Mouse (Mus musculus): ENCODE results near the gene Begain. TPM values are rescaled to one million over a fixed set of nuclear protein-coding genes. Genes with fewer than 3 reads are reported as not detected.

The Begain gene
- total RNA-seq (2017) = not detected in 2 replicates

DNA sequence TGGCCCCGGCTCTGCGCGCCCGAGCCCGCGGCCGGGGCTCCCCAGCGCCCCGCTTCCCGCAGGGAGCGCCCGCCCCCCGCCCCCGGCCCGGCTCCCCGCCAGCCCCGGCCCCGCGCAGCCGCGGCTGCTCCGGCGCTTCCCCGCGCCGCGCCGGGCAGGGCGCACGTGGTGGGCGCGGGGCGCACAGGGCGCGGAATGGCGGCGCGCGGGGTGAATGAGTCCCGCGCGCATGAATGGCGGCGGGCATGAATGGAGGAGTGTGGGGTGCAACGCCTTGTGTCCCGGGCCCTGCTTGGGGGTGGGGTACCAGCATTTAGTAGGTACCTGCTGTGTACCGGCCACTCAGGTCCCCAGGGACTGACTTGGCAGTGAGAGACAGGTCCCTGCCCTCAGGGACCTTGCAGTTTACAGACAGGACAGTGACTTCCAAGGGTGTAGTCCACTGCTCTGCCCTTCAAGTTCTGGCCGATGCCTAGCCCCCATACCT is at the start of gene Begain:
Gene Begain (minus strand): TSS at position 51 of the 487 bp plus-strand sequence.
- no peak for ATAC-seq (replicated peaks; ENCODE audit: low read depth, poor library complexity, severe bottlenecking)

GRCm38 (mm10) chr12:109115707-109116106 is 47.7 kb upstream of the Begain start:
- ATAC-seq (replicated peaks; ENCODE audit: low read depth, poor library complexity, severe bottlenecking) = no peak

GRCm38 (mm10) chr12:109115161-109115560 is 47.1 kb upstream of the Begain start:
- ATAC-seq (replicated peaks; ENCODE audit: low read depth, poor library complexity, severe bottlenecking) = no peak

DNA sequence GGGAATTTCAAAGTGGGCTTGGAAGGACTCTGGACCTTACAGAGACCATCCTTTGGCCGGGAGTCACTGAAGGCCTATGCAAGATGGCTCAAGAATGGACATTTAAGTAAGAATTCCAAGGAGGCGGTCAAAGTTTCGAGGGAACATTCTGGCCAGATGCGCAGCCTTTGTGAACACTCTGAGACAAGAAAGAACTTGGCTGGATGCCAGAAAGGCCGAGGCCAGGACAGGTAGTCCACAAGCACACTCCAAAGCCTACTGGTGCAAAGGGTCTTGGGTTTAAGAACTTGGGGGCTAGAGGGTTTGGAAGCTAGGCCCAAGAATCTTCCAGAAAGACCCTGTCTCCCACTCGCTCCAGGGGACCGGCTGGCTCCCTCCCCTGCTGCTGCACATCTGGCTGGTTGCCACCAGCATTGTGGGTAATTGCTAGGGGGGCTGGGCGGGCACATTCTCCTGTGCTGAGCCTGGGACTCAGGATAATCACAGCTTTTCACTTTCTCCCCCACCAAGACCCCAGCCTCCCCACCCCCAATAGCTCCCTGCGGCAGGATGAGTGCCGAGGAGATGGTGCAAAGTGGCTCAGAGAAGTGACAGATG is 45.1 kb upstream of the Begain start:
- no peak for ATAC-seq (replicated peaks; ENCODE audit: low read depth, poor library complexity, severe bottlenecking)

- no peak for ATAC-seq (replicated peaks; ENCODE audit: low read depth, poor library complexity, severe bottlenecking)
These were observed 44.5 kb upstream of the Begain start for GRCm38 (mm10) chr12:109112354-109112995.

GRCm38 (mm10) chr12:109108911-109109310 is 40.9 kb upstream of the Begain start:
- no peak for ATAC-seq (replicated peaks; ENCODE audit: low read depth, poor library complexity, severe bottlenecking)

- no peak for ATAC-seq (replicated peaks; ENCODE audit: low read depth, poor library complexity, severe bottlenecking)
These were observed 32.4 kb upstream of the Begain start for GRCm38 (mm10) chr12:109100381-109100780.

- no peak for ATAC-seq (replicated peaks; ENCODE audit: low read depth, poor library complexity, severe bottlenecking)
These were observed 22.6 kb upstream of the Begain start for GRCm38 (mm10) chr12:109090456-109091130.

- no peak for ATAC-seq (replicated peaks; ENCODE audit: low read depth, poor library complexity, severe bottlenecking)
These were observed 22.0 kb upstream of the Begain start for GRCm38 (mm10) chr12:109090041-109090440.

GRCm38 (mm10) chr12:109086111-109086510 is 18.1 kb upstream of the Begain start:
- no peak for ATAC-seq (replicated peaks; ENCODE audit: low read depth, poor library complexity, severe bottlenecking)

GRCm38 (mm10) chr12:109085674-109086073 is 17.7 kb upstream of the Begain start:
- no peak for ATAC-seq (replicated peaks; ENCODE audit: low read depth, poor library complexity, severe bottlenecking)

DNA sequence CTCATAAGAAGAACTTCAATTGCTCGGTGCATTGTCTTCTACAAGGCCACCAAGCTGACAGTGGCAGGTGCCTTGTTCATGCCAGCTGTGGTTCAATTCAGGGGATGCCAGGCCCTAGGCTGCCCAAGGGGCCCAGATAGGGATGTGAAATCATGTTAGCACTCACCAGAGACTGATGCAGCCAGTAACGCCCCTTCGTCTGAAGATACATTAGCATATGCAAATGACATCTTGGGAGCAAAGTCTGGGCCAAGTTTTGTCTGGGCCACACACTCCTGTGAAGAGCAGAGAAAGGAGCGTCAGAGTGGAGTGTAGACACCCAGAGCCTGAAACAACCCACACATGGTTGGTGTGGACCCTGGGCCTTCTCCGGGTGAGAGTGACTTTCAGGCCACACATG is 17.0 kb upstream of the Begain start:
- no peak for ATAC-seq (replicated peaks; ENCODE audit: low read depth, poor library complexity, severe bottlenecking)

GRCm38 (mm10) chr12:109083476-109083875 is 15.5 kb upstream of the Begain start:
- ATAC-seq (replicated peaks; ENCODE audit: low read depth, poor library complexity, severe bottlenecking) = no peak

- no peak for ATAC-seq (replicated peaks; ENCODE audit: low read depth, poor library complexity, severe bottlenecking)
These were observed 9.0 kb upstream of the Begain start for GRCm38 (mm10) chr12:109077036-109077435.

DNA sequence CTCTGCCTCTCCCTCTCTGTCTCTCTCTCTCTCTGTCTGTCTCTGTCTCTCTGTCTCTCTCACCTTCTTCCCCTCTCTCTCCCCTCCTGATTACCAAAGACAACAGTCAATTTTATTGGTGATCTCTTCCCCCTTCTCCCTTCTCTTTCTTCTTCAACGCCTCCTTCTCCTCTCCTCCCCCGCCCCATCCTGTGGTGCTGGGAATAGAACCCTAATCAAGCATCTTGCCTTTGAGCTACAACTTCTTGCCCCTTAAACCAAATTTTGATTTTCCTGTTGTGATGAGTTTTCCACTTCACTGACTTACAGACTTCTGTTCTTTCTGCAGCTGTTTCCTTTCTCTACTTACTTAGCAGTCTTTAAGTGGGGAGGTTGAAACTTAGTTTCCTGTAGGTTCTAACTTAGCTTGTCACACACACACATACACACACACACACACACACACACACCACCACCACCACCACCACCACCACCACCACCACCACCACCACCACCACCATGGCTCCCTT is 6.8 kb upstream of the Begain start:
- ATAC-seq (replicated peaks; ENCODE audit: low read depth, poor library complexity, severe bottlenecking) = no peak

DNA sequence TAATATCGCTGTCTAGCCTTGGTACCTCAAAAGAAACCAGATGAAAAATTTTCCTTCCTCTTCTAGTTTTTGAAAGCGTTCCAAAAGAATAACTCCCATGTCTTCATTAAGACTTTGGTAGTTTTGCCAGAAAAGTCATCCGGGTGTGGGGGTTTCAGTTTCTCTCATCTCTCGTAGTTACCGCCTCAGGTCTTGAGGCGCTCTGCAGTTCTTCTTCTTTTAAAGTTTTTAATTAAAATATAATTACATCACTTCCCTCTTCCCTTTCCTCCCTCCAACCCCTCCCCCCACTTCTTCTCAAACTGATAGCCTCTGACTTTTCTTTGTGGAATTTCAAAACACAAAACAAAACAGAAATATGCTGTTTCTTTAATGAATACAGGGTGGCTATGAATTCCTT is 6.1 kb upstream of the Begain start:
- ATAC-seq (replicated peaks; ENCODE audit: low read depth, poor library complexity, severe bottlenecking) = peak; percentile 29; the same call in 1 of the 2 replicates

DNA sequence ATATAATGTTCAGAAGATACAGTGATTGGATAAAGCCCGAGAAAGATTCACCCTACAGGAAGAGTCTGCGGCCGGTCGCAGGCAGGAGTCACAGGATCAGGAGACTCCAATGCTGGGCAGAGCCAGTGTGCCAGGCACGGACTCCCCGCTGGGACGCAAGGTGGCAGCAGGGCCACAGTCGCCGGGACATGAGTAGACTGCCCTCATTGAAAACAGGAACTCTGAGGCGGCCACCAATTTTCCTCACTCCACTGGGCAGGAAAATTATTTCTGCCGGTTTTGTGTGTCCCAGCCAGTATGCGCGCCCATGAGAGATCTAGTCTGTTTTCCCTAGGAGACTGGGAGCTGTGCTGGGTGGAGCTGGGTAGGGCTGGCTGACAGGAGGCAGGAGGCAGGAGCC is 3.2 kb upstream of the Begain start:
- ATAC-seq (replicated peaks; ENCODE audit: low read depth, poor library complexity, severe bottlenecking) = peak; percentile 60

DNA sequence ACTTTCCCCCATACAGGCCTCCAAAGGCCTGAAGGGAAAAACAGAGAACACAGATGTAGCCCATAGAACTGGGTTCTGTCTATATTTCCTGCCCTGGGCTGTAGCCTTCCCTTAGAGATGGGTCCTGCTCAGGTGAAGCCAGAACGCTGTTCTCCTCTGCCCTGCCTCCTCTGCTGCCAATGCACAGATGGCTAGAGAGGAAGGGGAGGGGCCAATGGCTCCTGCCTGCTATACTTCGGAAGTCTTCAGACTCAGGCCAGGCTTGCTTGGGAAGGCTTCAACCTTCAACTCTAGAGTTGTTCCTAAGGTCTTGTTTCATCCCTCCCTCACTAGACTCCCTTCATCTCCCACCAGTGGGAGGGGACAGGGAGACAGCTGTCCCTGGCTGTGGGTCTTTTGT is 1.7 kb upstream of the Begain start:
- no peak for ATAC-seq (replicated peaks; ENCODE audit: low read depth, poor library complexity, severe bottlenecking)

GRCm38 (mm10) chr12:109068738-109069137 is 721 bp upstream of the Begain start:
- no peak for ATAC-seq (replicated peaks; ENCODE audit: low read depth, poor library complexity, severe bottlenecking)

DNA sequence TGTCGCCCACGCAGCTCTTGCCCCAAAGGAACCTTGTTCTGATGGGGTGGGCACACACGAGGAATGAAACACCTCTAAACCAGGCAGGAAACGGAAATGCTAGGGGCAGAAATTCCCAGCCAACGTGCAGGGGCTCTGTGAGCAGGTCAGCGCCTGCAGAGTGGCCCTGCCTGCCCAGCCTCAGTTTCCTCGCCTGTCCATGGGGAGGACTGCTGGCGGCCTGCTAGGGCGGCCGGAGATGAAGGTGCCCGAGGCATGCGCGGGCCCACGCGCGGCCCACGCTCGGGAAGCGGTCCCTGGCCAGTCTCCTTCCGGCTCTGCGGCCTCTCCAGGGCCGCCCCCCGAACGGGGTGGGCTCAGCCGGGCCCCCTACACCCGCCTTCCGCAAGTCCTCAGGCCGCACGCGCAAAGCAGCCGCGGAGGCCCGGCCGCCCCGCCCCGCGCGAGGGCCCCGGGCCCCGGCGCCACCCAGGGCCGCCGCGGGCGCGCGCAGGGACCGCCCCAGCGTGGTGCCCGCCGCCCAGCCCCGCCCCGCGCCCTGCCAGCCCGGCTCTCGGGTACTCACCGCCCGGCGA is 369 bp downstream of the Begain start:
- peak; percentile 51 for ATAC-seq (replicated peaks; ENCODE audit: low read depth, poor library complexity, severe bottlenecking)

- no peak for ATAC-seq (replicated peaks; ENCODE audit: low read depth, poor library complexity, severe bottlenecking)
These were observed 9.4 kb downstream of the Begain start for GRCm38 (mm10) chr12:109058660-109059059.
